Mouse (Mus musculus): Measurements from ENCODE around the gene Rps7. TPM values are rescaled to one million over a fixed set of nuclear protein-coding genes. Genes with fewer than 3 reads are reported as not detected.
A peak's percentile ranks its signal among the peaks of the same experiment; 100 is the strongest.

The Rps7 gene
- polyA plus RNA-seq (2014; fragmentation: Nextera tagmentation; extraction: Ambion mirVana), result 558 and 621 TPM in 2 replicates

DNA sequence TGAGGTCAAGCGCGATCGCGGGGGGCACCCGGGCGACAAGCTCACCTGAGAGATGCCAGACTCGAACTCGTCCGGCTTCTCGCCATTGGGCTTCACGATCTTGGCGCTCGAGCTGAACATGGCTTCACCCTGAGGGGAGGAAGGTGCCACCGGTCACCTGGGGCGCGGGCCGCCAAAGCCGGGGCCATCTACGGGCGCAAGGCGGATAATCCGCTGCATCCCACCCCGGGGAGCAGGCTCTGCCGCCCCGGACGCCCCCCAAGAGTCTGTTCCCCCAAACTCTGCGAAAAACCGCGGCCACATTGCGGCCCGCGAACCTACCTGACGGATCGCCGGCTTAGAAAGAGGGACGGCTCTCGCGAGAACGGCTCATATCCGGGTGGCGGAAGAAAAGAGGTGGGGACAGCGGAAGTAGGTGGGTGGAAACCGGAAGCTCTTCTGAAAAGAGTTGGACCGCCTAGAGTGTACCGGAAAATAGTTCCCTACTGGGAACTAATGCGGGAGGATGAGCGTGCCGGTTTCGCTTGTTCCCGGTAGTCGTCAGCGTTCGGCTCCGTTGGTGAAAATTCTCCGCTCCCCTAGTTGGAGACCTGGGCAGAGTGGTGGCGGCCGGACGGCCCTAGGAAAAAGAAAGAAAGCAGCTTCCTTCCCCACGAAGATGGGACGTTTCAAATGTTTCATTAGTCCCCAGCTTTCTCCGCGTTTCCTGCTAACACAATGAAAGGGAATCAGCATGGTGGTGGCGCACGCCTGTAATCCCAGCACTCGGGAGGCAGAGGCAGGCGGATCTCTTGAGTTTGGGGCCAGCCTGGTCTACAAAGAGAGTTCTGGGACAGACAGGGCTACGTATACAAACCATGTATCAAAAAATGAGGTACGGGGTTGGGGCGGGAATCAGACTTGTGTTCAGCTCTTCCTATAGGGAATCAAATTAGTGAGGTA, at the start of gene Rps7:
Gene Rps7 (minus strand): TSS at position 419 of the 942 bp plus-strand sequence.
- WGBS, result 6% methylated on average over 69 of the region's 69 CpGs

GRCm38 (mm10) chr12:28684674-28685073, 48.9 kb upstream of the Rps7 start:
- no peak overlapping the region for H3K27ac ChIP-seq
- H3K36me3 ChIP-seq (replicated peaks; ENCODE audit: control insufficient read depth, insufficient read depth), result peaks cover 8% of the 10 kb centered on the region; the same call in 1 of the 2 replicates
- no peak overlapping the region for H3K4me3 ChIP-seq (replicated peaks; ENCODE audit: low read length)
- H3K27me3 ChIP-seq (ENCODE audit: control insufficient read depth, insufficient read depth, low read length), result no peaks in the 10 kb centered on the region
- DNase-seq (ENCODE audit: low spot score) (no peak), ATAC-seq (ENCODE audit: low FRiP score) (no peak)
- H3K9ac ChIP-seq, result no peak overlapping the region
- WGBS, result 100% methylated on average over 1 of the region's 1 CpGs
- no peak overlapping the region for H3K4me2 ChIP-seq (replicated peaks)
- no peaks in the 10 kb centered on the region for H3K9me3 ChIP-seq (ENCODE audit: control insufficient read depth, low read length)
- H3K4me1 ChIP-seq (replicated peaks; ENCODE audit: control insufficient read depth, insufficient read depth, low read length), result 0 out of 2 replicates have a peak, but pooled peaks cover 3% of the 10 kb centered on the region

More for the DNA sequence above, at the start of gene Rps7:
- DNase-seq (ENCODE audit: low spot score), result peak; percentile 97
- Histone ChIP-seq H3K4me1 (replicated peaks; ENCODE audit: control insufficient read depth, insufficient read depth, low read length) (peaks cover 13% of the 10 kb centered on the region), H3K9me3 (ENCODE audit: control insufficient read depth, low read length) (no peaks in the 10 kb centered on the region), H3K9ac (peak within 1 kb of the TSS; percentile 96), H3K36me3 (replicated peaks; ENCODE audit: control insufficient read depth, insufficient read depth) (peaks cover 38% of the 10 kb centered on the region), H3K27me3 (ENCODE audit: control insufficient read depth, insufficient read depth, low read length) (no peaks in the 10 kb centered on the region), H3K27ac (peak within 1 kb of the TSS; percentile 92), H3K4me3 (replicated peaks; ENCODE audit: low read length) (peak within 1 kb of the TSS; percentile 85), H3K4me2 (replicated peaks) (peak within 1 kb of the TSS; percentile 63)
- peak; percentile 97 for ATAC-seq (ENCODE audit: low FRiP score)

DNA sequence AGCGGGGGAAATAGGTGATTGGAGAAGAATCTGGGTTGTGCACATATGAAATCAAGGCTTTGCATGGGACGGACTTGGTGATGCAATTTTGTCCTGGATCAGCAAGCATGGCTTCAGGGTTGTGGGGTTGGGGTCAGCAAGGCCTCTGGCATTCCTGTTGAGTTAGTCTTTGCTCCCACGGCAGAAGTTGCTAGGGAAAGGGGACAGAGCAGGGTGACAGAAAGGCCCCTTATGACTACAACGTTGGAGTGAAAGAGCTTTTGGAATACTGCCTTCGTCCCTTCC, 40.1 kb upstream of the Rps7 start:
- Histone ChIP-seq H3K9me3 (ENCODE audit: control insufficient read depth, low read length) (no peaks in the 10 kb centered on the region), H3K4me1 (replicated peaks; ENCODE audit: control insufficient read depth, insufficient read depth, low read length) (peaks cover 8% of the 10 kb centered on the region), H3K4me3 (replicated peaks; ENCODE audit: low read length) (peak overlapping the region; percentile 42), H3K36me3 (replicated peaks; ENCODE audit: control insufficient read depth, insufficient read depth) (no peaks in the 10 kb centered on the region), H3K27ac (peak overlapping the region; percentile 95), H3K27me3 (ENCODE audit: control insufficient read depth, insufficient read depth, low read length) (no peaks in the 10 kb centered on the region), H3K9ac (peak overlapping the region; percentile 67), H3K4me2 (replicated peaks) (peak overlapping the region; percentile 57)
- WGBS, result 68% methylated on average over 5 of the region's 5 CpGs
- no peak for DNase-seq (ENCODE audit: low spot score)
- ATAC-seq (ENCODE audit: low FRiP score), result no peak

DNA sequence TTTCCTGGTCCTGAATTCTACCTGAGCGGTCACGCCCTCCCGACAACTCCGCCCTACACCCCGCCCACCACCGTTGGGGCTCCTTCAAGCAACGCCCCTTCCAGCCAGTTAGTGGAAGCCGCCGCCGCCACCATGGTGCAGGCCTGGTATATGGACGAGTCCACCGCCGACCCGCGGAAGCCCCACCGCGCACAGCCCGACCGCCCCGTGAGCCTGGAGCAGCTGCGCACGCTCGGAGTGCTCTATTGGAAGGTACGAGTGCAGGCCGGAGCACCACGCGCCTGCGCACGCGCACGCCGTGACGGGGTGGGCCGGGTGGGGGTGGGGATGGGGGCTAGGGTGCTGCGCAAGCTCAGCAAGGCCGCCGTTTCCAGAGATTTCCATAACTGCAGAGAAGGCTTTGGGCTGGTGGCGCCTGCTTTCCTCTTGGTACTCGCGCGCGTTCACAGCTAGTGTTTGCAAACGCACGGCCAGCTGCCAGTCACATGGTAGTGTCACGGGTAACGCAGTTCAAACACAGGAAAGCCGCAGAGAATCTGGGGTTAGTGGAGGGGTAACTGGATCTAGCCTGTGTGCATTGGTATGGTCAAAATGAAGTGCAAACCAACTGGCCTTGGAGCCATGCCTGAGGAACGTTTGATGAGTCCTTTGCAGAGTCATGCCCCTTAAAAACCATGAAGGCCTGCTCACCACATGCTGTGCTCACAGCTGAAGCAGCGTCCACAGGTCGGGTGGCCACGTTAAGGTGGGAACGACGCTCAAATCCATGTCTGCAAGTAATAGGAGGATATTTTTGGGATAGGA, 39.6 kb upstream of the Rps7 start, which contains the start of gene Adi1:
Gene Adi1 (plus strand): TSS at position 111 of the 804 bp plus-strand sequence.
- Histone ChIP-seq H3K9ac (peak within 1 kb of the TSS; percentile 67), H3K4me2 (replicated peaks) (peak within 1 kb of the TSS; percentile 57), H3K27ac (peak within 1 kb of the TSS; percentile 95), H3K27me3 (ENCODE audit: control insufficient read depth, insufficient read depth, low read length) (no peaks in the 10 kb centered on the region), H3K4me1 (replicated peaks; ENCODE audit: control insufficient read depth, insufficient read depth, low read length) (peaks cover 8% of the 10 kb centered on the region), H3K4me3 (replicated peaks; ENCODE audit: low read length) (peak within 1 kb of the TSS; percentile 42), H3K36me3 (replicated peaks; ENCODE audit: control insufficient read depth, insufficient read depth) (no peaks in the 10 kb centered on the region), H3K9me3 (ENCODE audit: control insufficient read depth, low read length) (no peaks in the 10 kb centered on the region)
- 3% methylated on average over 53 of the region's 53 CpGs for WGBS
- peak; percentile 88 for DNase-seq (ENCODE audit: low spot score)
- peak; percentile 97 for ATAC-seq (ENCODE audit: low FRiP score)

DNA sequence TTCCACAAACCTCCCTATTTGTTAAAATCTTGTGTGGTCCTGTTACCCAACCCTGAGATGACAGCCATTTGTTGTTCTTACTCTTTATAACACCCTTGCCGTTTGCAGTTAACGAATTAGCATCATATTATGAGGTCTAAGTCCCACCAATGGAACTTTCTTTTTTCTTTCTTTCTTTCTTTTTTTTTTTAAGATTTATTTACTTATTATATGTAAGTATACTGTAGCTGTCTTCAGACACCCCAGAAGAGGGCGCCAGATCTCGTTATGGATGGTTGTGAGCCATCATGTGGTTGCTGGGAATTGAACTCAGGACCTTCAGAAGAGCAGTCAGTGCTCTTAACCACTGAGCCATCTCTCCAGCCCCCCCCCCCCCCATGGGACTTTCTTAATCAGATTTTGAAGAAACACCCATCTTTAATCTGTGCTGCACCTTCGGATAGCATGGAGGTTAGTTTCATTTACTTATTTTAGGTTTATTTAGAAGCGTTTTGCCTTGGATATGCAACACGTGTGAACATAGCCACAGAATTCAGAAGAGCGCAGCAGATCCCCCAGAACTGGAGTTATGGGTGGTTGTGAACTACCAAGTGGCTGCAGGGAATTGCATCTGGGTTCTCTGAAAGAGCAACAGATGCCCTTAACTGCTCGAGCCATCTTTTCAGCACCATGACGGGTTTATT, 38.4 kb upstream of the Rps7 start:
- Histone ChIP-seq H3K9me3 (ENCODE audit: control insufficient read depth, low read length) (no peaks in the 10 kb centered on the region), H3K4me3 (replicated peaks; ENCODE audit: low read length) (peak overlapping the region; percentile 42), H3K4me1 (replicated peaks; ENCODE audit: control insufficient read depth, insufficient read depth, low read length) (peaks cover 8% of the 10 kb centered on the region), H3K27ac (peak overlapping the region; percentile 95), H3K36me3 (replicated peaks; ENCODE audit: control insufficient read depth, insufficient read depth) (no peaks in the 10 kb centered on the region), H3K27me3 (ENCODE audit: control insufficient read depth, insufficient read depth, low read length) (no peaks in the 10 kb centered on the region), H3K9ac (peak overlapping the region; percentile 67; the same call in 1 of the 2 replicates), H3K4me2 (replicated peaks) (peak overlapping the region; percentile 57)
- no peak for DNase-seq (ENCODE audit: low spot score)
- 89% methylated on average over 10 of the region's 10 CpGs for WGBS
- ATAC-seq (ENCODE audit: low FRiP score), result no peak

GRCm38 (mm10) chr12:28667287-28667686, 31.5 kb upstream of the Rps7 start:
- no peak overlapping the region for H3K27ac ChIP-seq
- H3K4me1 ChIP-seq (replicated peaks; ENCODE audit: control insufficient read depth, insufficient read depth, low read length), result no peaks in the 10 kb centered on the region
- H3K9me3 ChIP-seq (ENCODE audit: control insufficient read depth, low read length), result no peaks in the 10 kb centered on the region
- H3K4me3 ChIP-seq (replicated peaks; ENCODE audit: low read length), result no peak overlapping the region
- ATAC-seq (ENCODE audit: low FRiP score) (no peak), DNase-seq (ENCODE audit: low spot score) (no peak)
- H3K4me2 ChIP-seq (replicated peaks), result no peak overlapping the region
- WGBS, result 56% methylated on average over 8 of the region's 8 CpGs
- H3K36me3 ChIP-seq (replicated peaks; ENCODE audit: control insufficient read depth, insufficient read depth), result no peaks in the 10 kb centered on the region
- no peak overlapping the region for H3K9ac ChIP-seq
- H3K27me3 ChIP-seq (ENCODE audit: control insufficient read depth, insufficient read depth, low read length), result no peaks in the 10 kb centered on the region

- H3K27ac ChIP-seq, result no peak overlapping the region
- DNase-seq (ENCODE audit: low spot score), result no peak
- no peak overlapping the region for H3K4me3 ChIP-seq (replicated peaks; ENCODE audit: low read length)
- no peak overlapping the region for H3K9ac ChIP-seq
- 76% methylated on average over 4 of the region's 4 CpGs for WGBS
- no peaks in the 10 kb centered on the region for H3K27me3 ChIP-seq (ENCODE audit: control insufficient read depth, insufficient read depth, low read length)
- no peaks in the 10 kb centered on the region for H3K4me1 ChIP-seq (replicated peaks; ENCODE audit: control insufficient read depth, insufficient read depth, low read length)
- no peak overlapping the region for H3K4me2 ChIP-seq (replicated peaks)
- H3K9me3 ChIP-seq (ENCODE audit: control insufficient read depth, low read length), result no peaks in the 10 kb centered on the region
- no peaks in the 10 kb centered on the region for H3K36me3 ChIP-seq (replicated peaks; ENCODE audit: control insufficient read depth, insufficient read depth)
- no peak for ATAC-seq (ENCODE audit: low FRiP score)
Measured at GRCm38 (mm10) chr12:28666734-28667133, 31.0 kb upstream of the Rps7 start.

DNA sequence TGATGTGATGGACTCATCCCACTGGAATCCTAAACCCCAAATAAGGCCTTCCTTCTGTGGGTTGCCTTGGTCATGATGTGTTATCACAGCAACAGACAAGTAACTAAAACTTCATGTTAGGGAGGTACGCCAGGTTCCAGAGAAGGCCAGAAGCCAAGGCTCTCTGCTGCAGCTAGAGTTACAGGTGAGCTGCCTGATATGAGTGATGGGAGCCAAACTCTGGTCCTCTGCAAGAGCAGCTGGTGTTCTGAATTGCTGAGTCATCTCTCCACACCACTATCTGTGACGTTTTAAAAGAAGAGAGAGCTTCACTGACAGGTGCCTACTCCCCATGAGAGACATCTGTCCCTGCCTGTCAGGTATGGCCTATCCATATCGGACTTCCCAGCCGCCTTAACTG, 26.9 kb upstream of the Rps7 start:
- WGBS, result 86% methylated on average over 4 of the region's 4 CpGs
- ATAC-seq (ENCODE audit: low FRiP score) (no peak), DNase-seq (ENCODE audit: low spot score) (no peak)
- no peaks in the 10 kb centered on the region for H3K27me3 ChIP-seq (ENCODE audit: control insufficient read depth, insufficient read depth, low read length)
- no peaks in the 10 kb centered on the region for H3K4me1 ChIP-seq (replicated peaks; ENCODE audit: control insufficient read depth, insufficient read depth, low read length)
- no peaks in the 10 kb centered on the region for H3K9me3 ChIP-seq (ENCODE audit: control insufficient read depth, low read length)
- no peak overlapping the region for H3K4me2 ChIP-seq (replicated peaks)
- no peak overlapping the region for H3K27ac ChIP-seq
- no peak overlapping the region for H3K9ac ChIP-seq
- peaks cover 36% of the 10 kb centered on the region for H3K36me3 ChIP-seq (replicated peaks; ENCODE audit: control insufficient read depth, insufficient read depth)
- no peak overlapping the region for H3K4me3 ChIP-seq (replicated peaks; ENCODE audit: low read length)
